Mouse (Mus musculus) MEL (cell line): ENCODE data around the gene Pip4k2b. TPM values are rescaled to one million over a fixed set of nuclear protein-coding genes. Genes with fewer than 3 reads are reported as not detected.
A peak's percentile ranks its signal among the peaks of the same experiment; 100 is the strongest.

Source experiments
- DNase-seq: peaks from one replicate; pipeline ENCODE4 v3.0.0; 2011; ENCODE audit warnings: low read depth, low spot score
- H3K27ac ChIP-seq: 2 replicates; pipeline ENCODE4 v1.5.1; 2012; ENCODE audit warnings: low read depth, mild to moderate bottlenecking, control low read depth, low read length, moderate library complexity; ENCODE audit not compliant: control insufficient read depth
- H3K27me3 ChIP-seq, 2 experiments: fragments of 150-350 bp in 1 of 2; sonication (generic) in 1 of 2; 2 replicates each; pipeline ENCODE4 v1.6.1; 2012; ENCODE audit warnings: low read length in 2 of 2, mild to moderate bottlenecking in 2 of 2, improper control_type of control experiment in 1 of 2, moderate library complexity in 1 of 2; ENCODE audit not compliant: insufficient read depth in 2 of 2, control insufficient read depth in 1 of 2
- H3K36me3 ChIP-seq, 2 experiments: 2 replicates each; pipeline ENCODE4 v1.6.1; 2012 to 2014; ENCODE audit warnings: low read length in 2 of 2, improper control_type of control experiment in 1 of 2, inconsistent platforms in 1 of 2, mild to moderate bottlenecking in 1 of 2; ENCODE audit not compliant: insufficient read depth in 2 of 2, control insufficient read depth in 1 of 2
- H3K4me1 ChIP-seq, 2 experiments: fragments of 150-350 bp in 1 of 2; sonication (generic) in 1 of 2; 2 replicates each; pipeline ENCODE4 v1.6.1; 2012; ENCODE audit warnings: low read length in 2 of 2, improper control_type of control experiment in 1 of 2, mild to moderate bottlenecking in 1 of 2; ENCODE audit not compliant: insufficient read depth in 2 of 2, control insufficient read depth in 1 of 2
- H3K4me3 ChIP-seq, 2 experiments: fragments of 150-350 bp in 1 of 2; sonication (generic) in 1 of 2; 2 replicates each; pipeline ENCODE4 v1.5.1; 2012; ENCODE audit warnings: low read depth in 2 of 2, low read length in 2 of 2, mild to moderate bottlenecking in 2 of 2, moderate library complexity in 2 of 2, control low read depth in 1 of 2, improper control_type of control experiment in 1 of 2; ENCODE audit not compliant: control insufficient read depth in 1 of 2, insufficient read depth in 1 of 2
- H3K79me2 ChIP-seq: 2 replicates; pipeline ENCODE4 v1.6.1; 2012; ENCODE audit warnings: mild to moderate bottlenecking, low read length, moderate library complexity; ENCODE audit not compliant: control insufficient read depth, poor library complexity, insufficient read depth
- H3K9ac ChIP-seq: 2 replicates; pipeline ENCODE4 v1.6.1; 2012; ENCODE audit warnings: low read depth, mild to moderate bottlenecking, control low read depth, low read length, moderate library complexity; ENCODE audit not compliant: control insufficient read depth, poor library complexity, severe bottlenecking
- H3K9me3 ChIP-seq: fragments of 150-350 bp; sonication (generic); replicated peaks from 2 replicates; pipeline ENCODE4 v1.6.1; 2012; ENCODE audit warnings: mild to moderate bottlenecking, low read length, improper control_type of control experiment, moderate library complexity; ENCODE audit not compliant: insufficient read depth
- BHLHE40 ChIP-seq: IDR thresholded peaks from 2 replicates; pipeline ENCODE4 v1.6.1; 2012; ENCODE audit warnings: low read depth, mild to moderate bottlenecking, inconsistent platforms, low read length, improper control_type of control experiment, borderline replicate concordance
- CHD1 ChIP-seq: IDR thresholded peaks from 2 replicates; pipeline ENCODE4 v1.6.1; 2012; ENCODE audit warnings: low read depth, mild to moderate bottlenecking, inconsistent platforms, low read length, improper control_type of control experiment
- CTCF ChIP-seq, 3 experiments: IDR thresholded peaks in 2 of 3; conservative IDR thresholded peaks in 1 of 3; 2 replicates each; pipeline ENCODE4 v1.5.1; 2011 to 2012; ENCODE audit warnings: low read length in 3 of 3, low read depth in 2 of 3, mild to moderate bottlenecking in 2 of 3, improper control_type of control experiment in 1 of 3, inconsistent platforms in 1 of 3, mixed read lengths in 1 of 3, moderate library complexity in 1 of 3; ENCODE audit not compliant: control insufficient read depth in 1 of 3, insufficient read depth in 1 of 3, poor library complexity in 1 of 3, severe bottlenecking in 1 of 3
- ETS1 ChIP-seq: IDR thresholded peaks from 2 replicates; pipeline ENCODE4 v1.6.1; 2012; ENCODE audit warnings: low read depth, mild to moderate bottlenecking, inconsistent platforms, low read length, improper control_type of control experiment, moderate library complexity
- KAT2A ChIP-seq: conservative IDR thresholded peaks from 2 replicates; pipeline ENCODE4 v1.6.1; 2012; ENCODE audit warnings: low read depth, low read length, improper control_type of control experiment, inconsistent platforms
- MAX ChIP-seq: IDR thresholded peaks from 2 replicates; pipeline ENCODE4 v1.6.1; 2011; ENCODE audit warnings: low read length, improper control_type of control experiment
- MEF2A ChIP-seq: IDR thresholded peaks from 2 replicates; pipeline ENCODE4 v1.6.1; 2014; ENCODE audit warnings: low read depth, mild to moderate bottlenecking, inconsistent platforms, low read length, improper control_type of control experiment; ENCODE audit not compliant: poor library complexity, insufficient replicate concordance, severe bottlenecking; ENCODE audit errors: extremely low read depth
- MXI1 ChIP-seq: IDR thresholded peaks from 2 replicates; pipeline ENCODE4 v1.6.1; 2011; ENCODE audit warnings: mild to moderate bottlenecking, low read depth, low read length, improper control_type of control experiment
- MYC ChIP-seq: IDR thresholded peaks from 2 replicates; pipeline ENCODE4 v1.6.1; 2011; ENCODE audit warnings: low read depth, mild to moderate bottlenecking, low read length, improper control_type of control experiment, moderate library complexity
- RAD21 ChIP-seq: IDR thresholded peaks from 2 replicates; pipeline ENCODE4 v1.6.1; 2011; ENCODE audit warnings: mild to moderate bottlenecking, low read depth, low read length, improper control_type of control experiment
- RCOR1 ChIP-seq: IDR thresholded peaks from 2 replicates; pipeline ENCODE4 v1.6.1; 2012; ENCODE audit warnings: low read depth, mild to moderate bottlenecking, inconsistent platforms, low read length, improper control_type of control experiment
- SIN3A ChIP-seq: IDR thresholded peaks from 2 replicates; pipeline ENCODE4 v1.6.1; 2012; ENCODE audit warnings: low read length, improper control_type of control experiment, inconsistent platforms
- SMC3 ChIP-seq: IDR thresholded peaks from 2 replicates; pipeline ENCODE4 v1.6.1; 2011; ENCODE audit warnings: low read depth, low read length, improper control_type of control experiment
- TCF12 ChIP-seq: IDR thresholded peaks from 2 replicates; pipeline ENCODE4 v1.6.1; 2014; ENCODE audit warnings: low read depth, mild to moderate bottlenecking, inconsistent platforms, low read length, improper control_type of control experiment, moderate library complexity
- UBTF ChIP-seq: IDR thresholded peaks from 2 replicates; pipeline ENCODE4 v1.6.1; 2012; ENCODE audit warnings: low read depth, mild to moderate bottlenecking, inconsistent platforms, low read length, improper control_type of control experiment, moderate library complexity, borderline replicate concordance; ENCODE audit not compliant: insufficient read depth
- USF1 ChIP-seq: IDR thresholded peaks from 2 replicates; pipeline ENCODE4 v1.6.1; 2014; ENCODE audit warnings: low read depth, mild to moderate bottlenecking, inconsistent platforms, low read length, improper control_type of control experiment, moderate library complexity
- ZNF384 ChIP-seq: IDR thresholded peaks from 2 replicates; pipeline ENCODE4 v1.6.1; 2012; ENCODE audit warnings: low read depth, mild to moderate bottlenecking, inconsistent platforms, low read length, improper control_type of control experiment
- polyA plus RNA-seq, 2 experiments: library from polyadenylated mRNA; stranded (reverse) in 1 of 2; unstranded in 1 of 2; fragments of >175 nt in 1 of 2; fragments of >200 nt in 1 of 2; gene quantifications; 2 replicates each; pipeline versions ENCODE4 v1.2.1 to v1.2.4; 2012; ENCODE audit warnings: low replicate concordance in 2 of 2, low read depth in 1 of 2; ENCODE audit not compliant: insufficient read length in 2 of 2, insufficient read depth in 1 of 2, missing spikeins in 1 of 2
- total RNA-seq: library from RNA; depleted of rRNA; stranded (reverse); fragments of 300-350 nt; gene quantifications from 2 replicates; pipeline ENCODE4 v1.2.3, GENCODE M21; 2012

Pip4k2b gene
- total and polyA plus RNA-seq, 3 experiments = 40.2 to 57.3 (median 43.4) TPM

DNA sequence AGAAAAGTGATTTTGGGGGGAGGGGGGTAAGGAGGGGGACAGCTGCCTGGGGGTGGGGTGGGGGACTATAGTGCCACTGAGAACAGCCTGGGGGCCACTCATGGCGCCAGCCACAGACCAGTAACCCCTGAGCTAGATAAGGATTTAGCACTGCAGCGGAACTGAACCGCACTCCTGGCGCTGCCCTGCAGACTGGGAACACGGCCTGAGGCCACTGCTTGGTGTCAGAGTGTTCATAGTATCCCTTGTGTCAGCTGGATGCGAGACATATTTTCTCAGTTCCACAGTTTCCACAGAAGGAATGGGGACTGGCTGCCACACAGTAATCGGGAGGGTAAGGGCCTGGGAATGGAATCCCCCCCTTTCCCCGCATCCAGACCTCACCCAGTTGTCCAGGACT lies 28.5 kb downstream of the Pip4k2b start:
- H3K27me3 ChIP-seq = no peaks in the 10 kb centered on the region
- H3K79me2 ChIP-seq = no peaks in the 10 kb centered on the region
- peaks cover 3 to 5% of the 10 kb centered on the region in 2 experiments; a peak in 3 of 4 replicates for H3K36me3 ChIP-seq
- H3K9me3 ChIP-seq = no peaks in the 10 kb centered on the region
- peaks cover 0 to 3% of the 10 kb centered on the region in 2 experiments; a peak in 2 of 4 replicates for H3K4me1 ChIP-seq
- no peak for DNase-seq
- H3K27ac ChIP-seq = no peak overlapping the region
- no peak for TF ChIP-seq MAX
- no peak for TF ChIP-seq ETS1
- no peak for TF ChIP-seq KAT2A
- TF ChIP-seq TCF12 = no peak
- TF ChIP-seq CHD1 = no peak
- TF ChIP-seq MEF2A = no peak
- no peak for TF ChIP-seq UBTF
- no peak for TF ChIP-seq CTCF (IDR thresholded peaks at IDR 0.05 in 2 of 3, conservative IDR thresholded peaks at IDR 0.05 in 1 of 3; ENCODE audit: control insufficient read depth in 1 of 3, insufficient read depth in 1 of 3, low read depth in 2 of 3, low read length in 3 of 3, poor library complexity in 1 of 3, severe bottlenecking in 1 of 3)
- TF ChIP-seq BHLHE40 = no peak
- no peak for TF ChIP-seq RAD21
- no peak for TF ChIP-seq SIN3A
- TF ChIP-seq SMC3 = no peak
- no peak for TF ChIP-seq ZNF384
- no peak overlapping the region for H3K4me3 ChIP-seq
- H3K9ac ChIP-seq = no peak overlapping the region

DNA sequence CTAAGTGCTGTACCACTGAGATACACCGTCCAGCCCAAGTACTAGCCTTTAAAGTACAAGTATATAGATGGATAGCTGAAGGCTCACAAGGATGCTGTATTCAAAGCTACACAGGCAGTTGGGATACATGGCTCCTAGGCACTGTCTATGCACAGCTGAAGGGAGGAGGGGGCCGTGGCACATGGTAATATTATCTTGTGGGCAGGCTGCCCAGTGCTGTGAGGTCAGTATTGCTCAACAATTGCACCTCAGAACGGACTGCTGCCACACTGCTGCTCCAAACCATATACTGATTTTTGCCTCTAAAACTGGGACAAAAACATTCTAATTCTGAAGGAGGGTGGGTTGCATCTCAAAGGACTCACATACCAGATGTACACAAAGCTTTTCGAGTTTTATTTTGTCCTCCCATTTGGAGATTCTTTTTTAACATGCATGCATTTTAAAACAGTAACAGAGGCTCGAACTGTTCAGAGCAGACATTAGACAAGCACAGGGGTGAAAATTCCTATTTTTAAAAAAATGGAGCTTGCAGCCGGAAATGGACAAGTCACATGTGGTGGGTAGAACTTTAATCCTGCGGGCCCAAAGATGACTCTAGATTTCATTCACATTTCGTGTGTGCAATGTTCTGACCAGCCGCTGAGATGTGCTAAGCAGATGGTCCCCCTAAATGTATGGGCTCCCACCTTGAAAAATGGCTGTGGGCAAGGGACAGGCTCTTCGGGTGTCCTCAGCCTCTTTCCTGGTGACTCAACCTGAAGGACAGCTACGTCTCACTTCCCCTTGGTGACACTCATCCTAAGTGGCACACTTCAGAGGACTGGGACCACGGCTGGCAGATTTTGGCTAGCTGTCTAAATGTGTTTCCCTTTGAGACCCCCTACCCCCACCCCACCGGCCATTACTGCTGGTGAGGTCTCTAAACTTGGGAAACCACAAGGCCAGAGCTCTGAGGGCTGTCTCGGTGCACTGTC lies 29.4 kb downstream of the Pip4k2b start:
- no peaks in the 10 kb centered on the region for H3K9me3 ChIP-seq
- H3K27me3 ChIP-seq = no peaks in the 10 kb centered on the region
- H3K4me3 ChIP-seq = no peak overlapping the region
- H3K4me1 ChIP-seq = peaks cover 0 to 3% of the 10 kb centered on the region in 2 experiments; a peak in 2 of 4 replicates
- DNase-seq = no peak
- peaks cover 3 to 5% of the 10 kb centered on the region in 2 experiments; a peak in 3 of 4 replicates for H3K36me3 ChIP-seq
- H3K9ac ChIP-seq = no peak overlapping the region
- TF ChIP-seq MXI1 (0 out of 2 replicates have a peak, but pooled peaks have one; percentile 12), MYC (0 out of 2 replicates have a peak, but pooled peaks have one; percentile 7), RCOR1 (no peak), USF1 (no peak), BHLHE40 (no peak)
- no peaks in the 10 kb centered on the region for H3K79me2 ChIP-seq
- H3K27ac ChIP-seq = no peak overlapping the region
